Mouse (Mus musculus): ENCODE measurements at regions not wholly inside any gene's neighbourhood (a gene's known extent, or its start where the extent isn't known, plus 50 kb on each side); places are given as distances from the start of the nearest gene placed in this dataset.

- no peak for DNase-seq (ENCODE audit: low spot score)
These were observed 283.7 kb downstream of the Gm11146 start for GRCm38 (mm10) chr16:77318150-77318549.

- peak; percentile 47 for DNase-seq (ENCODE audit: low spot score)
These were observed 286.5 kb downstream of the Gm11146 start for GRCm38 (mm10) chr16:77315354-77315753.

GRCm38 (mm10) chr16:77313195-77313594 lies 288.7 kb downstream of the Gm11146 start:
- DNase-seq (ENCODE audit: low spot score), result no peak

- DNase-seq (ENCODE audit: low spot score), result no peak
These were observed 288.0 kb downstream of the Usp25 start for GRCm38 (mm10) chr16:77301270-77302171.

GRCm38 (mm10) chr16:77300572-77301213 lies 287.2 kb downstream of the Usp25 start:
- DNase-seq (ENCODE audit: low spot score), result no peak

GRCm38 (mm10) chr16:77295574-77296355 lies 282.3 kb downstream of the Usp25 start:
- DNase-seq (ENCODE audit: low spot score), result no peak

GRCm38 (mm10) chr16:77292317-77292771 lies 278.8 kb downstream of the Usp25 start:
- no peak for DNase-seq (ENCODE audit: low spot score)

- DNase-seq (ENCODE audit: low spot score), result no peak
These were observed 278.3 kb downstream of the Usp25 start for GRCm38 (mm10) chr16:77291723-77292316.

- no peak for DNase-seq (ENCODE audit: low spot score)
These were observed 270.7 kb downstream of the Usp25 start for GRCm38 (mm10) chr16:77284205-77284604.

- DNase-seq (ENCODE audit: low spot score), result no peak
These were observed 266.4 kb downstream of the Usp25 start for GRCm38 (mm10) chr16:77279916-77280315.

- DNase-seq (ENCODE audit: low spot score), result no peak
These were observed 266.0 kb downstream of the Usp25 start for GRCm38 (mm10) chr16:77279495-77279894.

GRCm38 (mm10) chr16:77273306-77273705 lies 259.8 kb downstream of the Usp25 start:
- DNase-seq (ENCODE audit: low spot score), result no peak

GRCm38 (mm10) chr16:77268926-77269325 lies 255.4 kb downstream of the Usp25 start:
- DNase-seq (ENCODE audit: low spot score), result no peak

GRCm38 (mm10) chr16:77267679-77268078 lies 254.2 kb downstream of the Usp25 start:
- no peak for DNase-seq (ENCODE audit: low spot score)

GRCm38 (mm10) chr16:77252349-77252748 lies 238.8 kb downstream of the Usp25 start:
- peak; percentile 41 for DNase-seq (ENCODE audit: low spot score)

GRCm38 (mm10) chr16:77251422-77251821 lies 237.9 kb downstream of the Usp25 start:
- no peak for DNase-seq (ENCODE audit: low spot score)

- DNase-seq (ENCODE audit: low spot score), result no peak
These were observed 227.4 kb downstream of the Usp25 start for GRCm38 (mm10) chr16:77240876-77241275.

GRCm38 (mm10) chr16:77239176-77239790 lies 225.8 kb downstream of the Usp25 start:
- no peak for DNase-seq (ENCODE audit: low spot score)

GRCm38 (mm10) chr16:77238358-77239175 lies 225.1 kb downstream of the Usp25 start:
- DNase-seq (ENCODE audit: low spot score), result peak; percentile 21

GRCm38 (mm10) chr16:77237631-77238357 lies 224.3 kb downstream of the Usp25 start:
- DNase-seq (ENCODE audit: low spot score), result no peak

All from adipocyte (in vitro differentiated cells).